Mouse (Mus musculus) E14TG2a.4 (cell line): ENCODE data around the gene Qtrt2.

Experiments used
- H3K27me3 ChIP-seq: 2 replicates; pipeline ENCODE4 v1.6.1; 2014; ENCODE audit warnings: low read length, control low read depth; ENCODE audit not compliant: insufficient read depth
- H3K36me3 ChIP-seq: 2 replicates; pipeline ENCODE4 v1.6.1; 2014; ENCODE audit warnings: low read length, control low read depth; ENCODE audit not compliant: insufficient read depth
- H3K4me1 ChIP-seq: replicated peaks from 2 replicates; pipeline ENCODE4 v1.6.1; 2014; ENCODE audit warnings: low read depth, low read length, control low read depth
- H3K4me3 ChIP-seq: replicated peaks from 2 replicates; pipeline ENCODE4 v1.5.1; 2014; ENCODE audit warnings: mild to moderate bottlenecking, low read length
- H3K9me3 ChIP-seq: 2 replicates; pipeline ENCODE4 v1.6.1; 2014; ENCODE audit warnings: low read length, control low read depth
- CTCF ChIP-seq: conservative IDR thresholded peaks from 2 replicates; pipeline ENCODE4 v1.5.1; 2014; ENCODE audit warnings: low read length
- NANOG ChIP-seq: IDR thresholded peaks from 2 replicates; pipeline ENCODE4 v1.6.1; 2014; ENCODE audit warnings: borderline replicate concordance, low read length, mixed read lengths
- POU5F1 ChIP-seq: IDR thresholded peaks from 2 replicates; pipeline ENCODE4 v1.6.1; 2014; ENCODE audit warnings: low read length, borderline replicate concordance

Gene Qtrt2

DNA sequence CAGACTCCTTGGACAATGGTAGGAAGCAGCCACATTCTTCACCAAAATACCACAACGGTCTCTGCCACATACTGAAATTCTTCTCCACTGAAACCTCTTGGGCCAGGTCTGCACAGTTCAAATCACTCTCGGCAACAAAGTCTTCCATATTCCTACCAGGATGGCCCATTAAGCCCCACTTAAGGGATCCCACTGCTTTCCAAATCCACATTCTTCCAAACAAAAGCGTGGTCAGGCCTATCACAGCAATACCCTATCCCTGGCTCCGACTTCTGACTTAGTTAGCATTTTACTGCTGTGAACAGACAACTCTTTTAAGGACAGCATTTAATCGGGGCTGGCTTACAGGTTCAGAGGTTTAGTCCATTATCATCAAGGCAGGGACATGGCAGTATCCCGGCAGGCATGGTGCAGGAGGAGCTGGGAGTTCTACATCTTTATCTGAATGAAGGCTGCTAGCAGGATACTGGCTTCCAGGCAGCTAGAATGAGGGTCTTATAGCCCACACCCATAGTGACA is at the start of gene Qtrt2:
TSS of gene Qtrt2 (minus strand) at position 469 of the 519 bp plus-strand sequence.
- Histone ChIP-seq H3K27me3 (no peaks in the 10 kb centered on the region), H3K4me3 (no peak within 1 kb of the TSS), H3K36me3 (peaks cover 10% of the 10 kb centered on the region), H3K9me3 (no peaks in the 10 kb centered on the region), H3K4me1 (peaks cover 20% of the 10 kb centered on the region)
- TF ChIP-seq POU5F1: no peak
- no peak for TF ChIP-seq CTCF
- TF ChIP-seq NANOG: peak; percentile 95

DNA sequence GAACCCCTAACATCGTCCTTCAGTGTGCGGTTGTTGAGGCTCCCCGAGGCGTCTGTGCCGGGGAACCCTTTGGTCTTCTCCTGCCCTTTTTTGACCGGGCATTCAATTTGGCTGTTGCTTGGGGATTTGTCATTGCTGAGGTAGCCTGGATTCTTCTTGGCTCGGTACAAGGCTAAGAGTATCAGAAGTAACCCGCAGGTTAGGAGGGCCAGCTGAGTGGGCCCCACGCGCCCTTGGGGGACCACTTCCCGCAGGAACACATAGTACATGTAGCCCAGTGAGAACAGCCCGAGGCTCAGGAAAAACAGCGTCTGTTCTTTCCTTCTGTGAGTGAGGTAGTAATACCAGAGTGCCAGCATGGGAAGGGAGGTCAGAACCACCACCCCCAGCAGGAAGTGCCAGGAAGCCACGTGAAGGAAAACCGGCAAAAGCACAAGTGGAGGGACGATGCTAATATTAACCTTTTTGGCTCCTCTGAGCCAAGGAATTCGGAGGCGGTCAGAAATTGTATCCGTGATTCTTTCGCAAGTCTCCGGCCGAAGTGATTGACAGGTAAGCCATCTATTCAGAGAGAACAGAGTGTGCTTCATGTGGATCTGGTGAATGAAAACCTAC is 47.1 kb upstream of the Qtrt2 start:
- Histone ChIP-seq H3K27me3 (peaks cover 48% of the 10 kb centered on the region), H3K4me1 (peaks cover 26% of the 10 kb centered on the region), H3K36me3 (no peaks in the 10 kb centered on the region), H3K4me3 (peak overlapping the region; percentile 58), H3K9me3 (no peaks in the 10 kb centered on the region)
- TF ChIP-seq NANOG: no peak
- no peak for TF ChIP-seq POU5F1
- no peak for TF ChIP-seq CTCF

DNA sequence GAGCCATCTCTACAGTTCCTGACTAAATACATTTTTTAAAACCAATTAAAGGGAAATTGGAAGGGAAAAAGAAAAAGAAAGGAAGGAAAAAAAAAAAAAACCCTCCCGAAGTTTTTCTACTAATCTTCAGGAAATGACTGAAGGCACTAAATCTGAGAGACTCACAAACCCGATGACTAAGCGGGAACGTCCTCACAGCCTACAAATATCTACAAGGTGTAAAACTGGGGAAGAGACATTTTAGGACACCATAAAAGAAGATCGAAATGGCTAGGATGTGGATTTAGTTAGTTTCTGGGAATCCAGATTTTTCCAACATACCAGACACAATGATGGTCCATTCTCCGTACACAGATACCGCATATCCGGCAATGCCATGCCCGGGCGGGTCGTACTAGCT is 46.5 kb upstream of the Qtrt2 start:
- Histone ChIP-seq H3K4me1 (peaks cover 29% of the 10 kb centered on the region), H3K36me3 (no peaks in the 10 kb centered on the region), H3K9me3 (no peaks in the 10 kb centered on the region), H3K4me3 (peak overlapping the region; percentile 58), H3K27me3 (peaks cover 42% of the 10 kb centered on the region)
- TF ChIP-seq NANOG: no peak
- TF ChIP-seq POU5F1: no peak
- TF ChIP-seq CTCF: no peak

DNA sequence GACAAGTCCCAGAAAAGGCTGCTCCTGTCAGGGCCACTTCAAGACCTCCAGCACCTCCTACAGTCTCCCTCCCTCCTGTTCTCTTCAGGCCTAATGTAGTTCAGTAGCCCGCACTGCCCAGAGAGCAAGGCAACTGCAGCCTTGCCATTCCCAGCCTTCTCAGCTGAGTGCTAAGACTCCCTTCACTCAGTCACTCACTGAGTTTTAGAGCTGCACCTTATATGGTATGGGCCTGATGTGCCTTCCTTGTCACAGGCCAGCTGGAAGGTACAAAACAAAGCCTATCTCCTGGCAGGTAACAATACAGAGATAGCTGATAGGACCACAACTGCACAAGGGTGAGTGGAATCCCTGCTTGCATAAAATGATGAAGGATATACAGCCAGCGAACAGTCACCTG is 45.8 kb upstream of the Qtrt2 start:
- H3K4me1 ChIP-seq: peaks cover 29% of the 10 kb centered on the region
- no peaks in the 10 kb centered on the region for H3K9me3 ChIP-seq
- no peak overlapping the region for H3K4me3 ChIP-seq
- peaks cover 38% of the 10 kb centered on the region for H3K27me3 ChIP-seq
- no peaks in the 10 kb centered on the region for H3K36me3 ChIP-seq
- TF ChIP-seq CTCF (no peak), POU5F1 (no peak), NANOG (no peak)

DNA sequence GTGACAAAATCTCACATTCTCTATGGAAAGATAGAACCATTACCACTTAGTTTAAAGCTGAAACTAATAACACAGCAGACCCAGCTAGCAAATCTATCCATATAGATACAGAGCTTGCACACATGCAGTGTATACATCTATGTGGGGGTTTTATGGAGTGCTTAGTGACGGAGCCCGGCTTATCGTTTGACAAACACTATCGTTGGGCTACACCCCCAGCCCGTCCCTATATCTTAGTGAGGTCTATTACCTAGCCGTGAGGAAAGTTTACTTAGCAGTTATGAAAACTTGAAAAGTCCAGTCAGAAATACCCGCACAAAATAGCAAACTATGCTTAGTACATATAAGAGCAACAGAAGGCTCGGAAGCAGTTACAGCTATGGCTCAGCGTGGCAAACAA is 45.1 kb upstream of the Qtrt2 start:
- H3K9me3 ChIP-seq: no peaks in the 10 kb centered on the region
- no peaks in the 10 kb centered on the region for H3K36me3 ChIP-seq
- TF ChIP-seq NANOG: no peak
- no peak for TF ChIP-seq CTCF
- TF ChIP-seq POU5F1: no peak
- H3K4me3 ChIP-seq: no peak overlapping the region
- H3K27me3 ChIP-seq: peaks cover 33% of the 10 kb centered on the region
- H3K4me1 ChIP-seq: peaks cover 29% of the 10 kb centered on the region

DNA sequence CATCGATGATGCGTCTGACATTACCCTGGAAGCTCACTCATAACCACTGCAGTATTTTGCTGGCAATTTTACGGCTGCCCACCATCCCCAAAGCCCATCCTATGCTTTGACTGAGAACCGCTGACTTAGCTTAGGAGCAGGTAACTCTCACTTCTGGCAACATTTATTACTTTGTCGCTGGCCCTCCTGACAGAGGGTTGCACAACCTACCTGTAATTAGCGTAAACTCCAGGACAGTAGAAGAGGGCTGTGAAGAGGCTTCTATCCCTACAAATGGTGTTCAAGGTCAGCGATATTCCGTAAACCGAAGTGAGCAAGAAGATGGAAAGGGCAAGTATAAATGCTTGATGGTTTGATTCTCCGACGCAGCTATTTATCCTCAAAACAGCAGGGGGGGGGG is 44.6 kb upstream of the Qtrt2 start:
- no peak overlapping the region for H3K4me3 ChIP-seq
- peaks cover 29% of the 10 kb centered on the region for H3K4me1 ChIP-seq
- H3K9me3 ChIP-seq: no peaks in the 10 kb centered on the region
- TF ChIP-seq NANOG (no peak), POU5F1 (no peak), CTCF (no peak)
- H3K27me3 ChIP-seq: peaks cover 28% of the 10 kb centered on the region
- H3K36me3 ChIP-seq: no peaks in the 10 kb centered on the region

DNA sequence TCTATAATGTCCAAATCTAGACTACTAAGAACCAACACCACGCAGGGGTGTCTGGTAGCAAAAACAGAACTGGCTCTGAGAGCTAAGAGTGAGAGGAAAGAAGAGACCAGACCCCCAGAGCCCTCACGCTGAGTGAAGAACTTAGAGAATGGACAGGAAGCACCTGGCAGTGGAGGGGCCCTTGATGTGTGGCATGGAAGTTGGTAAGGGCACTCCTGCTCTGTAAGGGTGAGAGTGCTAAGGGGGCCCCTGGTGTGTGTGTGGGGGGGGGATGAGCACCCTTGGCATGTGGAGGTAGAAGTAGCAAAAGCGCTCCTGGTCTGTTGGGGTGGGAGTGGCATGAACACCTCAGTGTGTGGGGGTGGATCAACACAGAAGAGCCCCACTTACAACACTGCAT is 43.8 kb upstream of the Qtrt2 start:
- no peaks in the 10 kb centered on the region for H3K9me3 ChIP-seq
- no peak overlapping the region for H3K4me3 ChIP-seq
- no peaks in the 10 kb centered on the region for H3K36me3 ChIP-seq
- peaks cover 26% of the 10 kb centered on the region for H3K27me3 ChIP-seq
- peaks cover 29% of the 10 kb centered on the region for H3K4me1 ChIP-seq
- no peak for TF ChIP-seq NANOG
- no peak for TF ChIP-seq CTCF
- no peak for TF ChIP-seq POU5F1

DNA sequence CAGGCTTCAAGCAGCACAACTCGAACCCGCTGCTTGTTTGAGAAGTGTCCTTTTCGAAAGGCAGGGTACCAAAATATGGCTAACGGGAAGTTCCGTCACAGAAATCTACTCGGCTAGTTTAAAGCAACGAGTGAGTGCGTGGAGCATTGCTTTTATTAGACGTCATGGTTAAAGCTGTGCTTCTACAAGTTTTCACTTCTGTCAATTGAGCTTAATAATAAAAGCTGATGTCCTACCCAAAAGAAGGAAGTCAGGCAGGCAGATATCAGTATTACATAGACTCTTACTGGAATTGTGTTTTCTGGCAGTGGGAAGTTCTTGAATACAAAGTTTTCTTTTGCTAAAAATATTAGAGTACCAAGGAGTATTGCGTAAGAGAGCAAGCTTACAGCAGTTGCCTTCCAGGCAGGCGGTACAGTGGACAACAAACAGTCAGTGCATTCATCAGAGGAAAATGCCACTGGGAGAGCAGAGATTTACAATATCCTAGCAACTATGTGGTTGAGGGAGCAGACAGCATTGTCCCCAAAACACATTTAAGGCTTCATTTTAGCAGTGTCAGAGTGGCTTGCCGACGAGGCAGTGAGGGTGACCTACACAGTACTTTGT is 39.3 kb upstream of the Qtrt2 start:
- TF ChIP-seq POU5F1 (no peak), NANOG (no peak), CTCF (no peak)
- H3K4me3 ChIP-seq: no peak overlapping the region
- no peaks in the 10 kb centered on the region for H3K9me3 ChIP-seq
- peaks cover 21% of the 10 kb centered on the region for H3K36me3 ChIP-seq
- peaks cover 9% of the 10 kb centered on the region; the same call in 1 of the 2 replicates for H3K27me3 ChIP-seq
- H3K4me1 ChIP-seq: peaks cover 10% of the 10 kb centered on the region

DNA sequence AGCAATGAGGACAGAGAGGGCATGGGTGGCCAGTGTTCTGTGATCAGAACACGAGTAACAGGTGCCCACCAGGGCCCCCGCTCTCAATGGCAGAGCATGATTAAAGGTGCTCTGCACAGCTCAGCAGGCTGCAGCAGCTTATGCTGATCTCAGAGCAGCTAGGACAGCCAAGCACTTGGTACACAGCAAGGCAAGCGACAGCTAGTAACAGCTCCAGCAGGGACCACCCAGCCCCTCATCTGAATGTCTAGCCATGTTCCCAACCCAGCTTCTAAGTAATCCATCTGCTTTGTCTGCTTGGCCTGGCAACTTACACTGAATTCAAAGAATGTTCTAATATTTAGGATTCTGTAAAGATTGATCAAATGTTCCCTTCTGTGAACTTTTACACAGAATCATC is 37.2 kb upstream of the Qtrt2 start:
- Histone ChIP-seq H3K27me3 (no peaks in the 10 kb centered on the region), H3K9me3 (no peaks in the 10 kb centered on the region), H3K4me1 (peaks cover 4% of the 10 kb centered on the region), H3K36me3 (peaks cover 37% of the 10 kb centered on the region), H3K4me3 (no peak overlapping the region)
- TF ChIP-seq NANOG (no peak), CTCF (no peak), POU5F1 (no peak)
